Mouse (Mus musculus) adrenal gland, postnatal 0 days (tissue): ENCODE data around the gene Trex2. TPM values are rescaled to one million over a fixed set of nuclear protein-coding genes. Genes with fewer than 3 reads are reported as not detected.

Experiments
- polyA plus RNA-seq: library from polyadenylated mRNA; unstranded; fragments of >200 nt; fragmentation: Nextera tagmentation; extraction: Ambion mirVana; gene quantifications from 2 replicates; pipeline ENCODE4 v1.2.1, GENCODE M21; 2015

The Trex2 gene
- 0.82 TPM in 1 of 2 replicates, not detected in the other for polyA plus RNA-seq

GRCm38 (mm10) chrX:73435252-73435651 lies at the start of gene Trex2:
Gene Trex2, minus strand, starts transcription at chrX:73435344.

GRCm38 (mm10) chrX:73483484-73483810 lies 48.3 kb upstream of the Trex2 start, which contains the start of gene Bgn:
Gene Bgn, plus strand, starts transcription at chrX:73483602.

GRCm38 (mm10) chrX:73458877-73459392 lies 23.8 kb upstream of the Trex2 start, which contains the start of gene Haus7:
Gene Haus7, minus strand, starts transcription at chrX:73459044.

GRCm38 (mm10) chrX:73410880-73411517 lies 24.1 kb downstream of the Trex2 start, which contains the start of gene Zfp92:
Gene Zfp92, plus strand, starts transcription at chrX:73411096.

GRCm38 (mm10) chrX:73398636-73399035 lies 36.5 kb downstream of the Trex2 start, which contains the start of gene Gm18336:
Gene Gm18336, minus strand, starts transcription at chrX:73398736.

Other genes starting within 250 kb of the Trex2 start
- 3.0 and 18.5 TPM in 2 replicates for gene Xlr3b, start 243.1 kb downstream of the Trex2 start, polyA plus RNA-seq
- gene Xlr4b, start 221.0 kb downstream of the Trex2 start, polyA plus RNA-seq = 0.62 and 9.2 TPM in 2 replicates
- gene F8a, start 207.1 kb downstream of the Trex2 start, polyA plus RNA-seq = 17.5 and 22.4 TPM in 2 replicates
- gene Xlr4c, start 192.2 kb downstream of the Trex2 start, polyA plus RNA-seq = 0.14 TPM in 1 of 2 replicates, not detected in the other
- gene Xlr3c, start 170.0 kb downstream of the Trex2 start, polyA plus RNA-seq = not detected in 2 replicates
- 0.19 TPM in 1 of 2 replicates, not detected in the other for gene Xlr5a, start 142.4 kb downstream of the Trex2 start, polyA plus RNA-seq
- gene Xlr5c, start 142.4 kb downstream of the Trex2 start, polyA plus RNA-seq = not detected in 2 replicates
- gene Gm45015, start 98.5 kb downstream of the Trex2 start, polyA plus RNA-seq = not detected in 2 replicates
- gene Zfp275, start 92.7 kb downstream of the Trex2 start, polyA plus RNA-seq = 4.1 and 4.5 TPM in 2 replicates
- gene Gm18336, start 36.6 kb downstream of the Trex2 start, polyA plus RNA-seq = not detected in 2 replicates
- gene Zfp92, start 24.2 kb downstream of the Trex2 start, polyA plus RNA-seq = 0.12 and 0.17 TPM in 2 replicates
- 62.6 and 76.6 TPM in 2 replicates for gene Haus7, start 23.7 kb upstream of the Trex2 start, polyA plus RNA-seq
- 128 and 200 TPM in 2 replicates for gene Bgn, start 48.3 kb upstream of the Trex2 start, polyA plus RNA-seq
- gene Atp2b3, start 67.7 kb upstream of the Trex2 start, polyA plus RNA-seq = 1.7 and 4.0 TPM in 2 replicates
- gene Dusp9, start 204.1 kb upstream of the Trex2 start, polyA plus RNA-seq = 1.3 and 1.9 TPM in 2 replicates
- gene Pnck, start 224.8 kb upstream of the Trex2 start, polyA plus RNA-seq = 21.9 and 26.7 TPM in 2 replicates
- 5.1 and 6.5 TPM in 2 replicates for gene Slc6a8, start 237.8 kb upstream of the Trex2 start, polyA plus RNA-seq